Mouse (Mus musculus): ENCODE data around the gene Lgals8. TPM values are rescaled to one million over a fixed set of nuclear protein-coding genes. Genes with fewer than 3 reads are reported as not detected.

Lgals8 gene
- total RNA-seq, 2 experiments from 2014 or later = 28.0 to 31.4 TPM

- peak; percentile 81 to 88 for DNase-seq (ENCODE audit: low spot score in 2 of 2)
Measured at GRCm38 (mm10) chr13:12460881-12461729, 3.6 kb downstream of the Lgals8 start.

DNA sequence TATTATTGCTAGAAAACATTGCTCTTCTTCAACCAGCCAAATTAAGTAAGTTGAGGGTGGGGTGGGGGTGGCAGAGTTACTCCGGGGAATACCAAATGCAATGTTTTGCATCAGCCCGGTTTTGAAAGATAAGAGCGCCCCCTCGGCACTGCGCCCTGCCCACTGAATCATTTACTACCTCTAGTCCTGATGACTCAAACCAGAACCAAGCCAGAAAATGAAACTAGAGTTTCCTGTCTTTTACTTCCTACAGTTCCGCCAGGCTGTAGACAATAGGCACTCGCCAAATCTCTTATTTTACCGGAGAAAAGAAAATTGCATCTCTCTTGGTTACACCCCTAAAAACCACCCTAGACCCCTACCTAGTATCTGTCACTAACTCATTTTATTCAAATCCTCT lies 4.3 kb downstream of the Lgals8 start:
- peak; percentile 37 to 39 for DNase-seq (ENCODE audit: low spot score in 2 of 2)

GRCm38 (mm10) chr13:12456711-12457110 lies 8.0 kb downstream of the Lgals8 start:
- no peak for DNase-seq (ENCODE audit: low spot score in 2 of 2)

DNA sequence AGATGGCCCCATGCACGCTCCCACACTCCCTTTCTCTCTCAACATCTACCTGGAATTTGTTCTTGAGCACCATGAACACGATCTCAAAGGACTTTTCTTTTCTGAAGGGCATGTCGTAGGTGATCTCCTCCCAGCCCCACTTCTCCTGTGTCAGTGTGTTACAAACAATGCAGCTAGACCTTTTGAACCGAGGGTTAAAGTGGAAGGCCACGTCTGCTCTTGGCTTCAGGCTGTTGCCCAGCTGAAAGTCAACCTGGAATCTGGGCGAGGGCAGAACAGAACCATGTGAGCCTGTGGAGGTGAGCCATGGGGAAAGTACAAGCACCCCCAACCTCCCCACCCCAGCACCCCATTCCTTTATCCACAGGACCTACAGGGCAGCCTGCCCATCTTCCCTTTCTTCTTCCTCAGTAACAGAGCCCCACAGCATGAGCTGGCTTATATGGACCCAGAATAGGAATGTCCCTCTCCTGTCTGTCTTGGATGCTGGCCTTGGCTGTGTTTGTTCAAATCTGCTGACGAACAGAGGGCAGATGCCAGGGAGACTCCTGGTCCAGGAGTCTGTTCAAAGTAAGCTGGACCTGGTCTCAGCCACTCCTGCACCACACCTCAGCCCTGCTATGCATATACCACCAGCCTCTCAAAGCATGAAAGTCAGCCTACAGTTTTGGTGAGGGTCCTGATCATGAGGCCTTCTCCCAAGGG lies 9.9 kb downstream of the Lgals8 start:
- no peak for DNase-seq (ENCODE audit: low spot score in 2 of 2)

DNA sequence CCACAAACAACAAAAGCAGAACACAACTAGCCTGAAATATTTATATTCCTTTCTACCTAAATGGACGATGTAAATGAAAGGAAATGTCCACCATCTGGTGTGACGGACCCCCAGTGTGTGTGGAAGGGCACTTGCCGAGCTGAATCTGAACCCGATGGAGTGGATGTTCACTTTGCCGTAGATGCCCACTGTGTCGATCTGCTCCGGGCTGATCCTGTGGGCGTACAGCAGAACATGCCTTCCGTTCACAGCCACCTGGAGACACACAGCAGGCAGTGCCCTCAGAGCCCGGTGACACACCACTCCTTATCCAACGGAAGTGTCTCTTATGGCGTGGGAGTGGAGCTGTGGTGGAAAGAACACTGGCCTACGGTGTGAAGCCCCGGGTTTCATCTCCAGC lies 11.6 kb downstream of the Lgals8 start:
- DNase-seq (ENCODE audit: low spot score in 2 of 2) = no peak

- peak in 1 of 2 experiments; percentile 29 for DNase-seq (ENCODE audit: low spot score in 2 of 2)
Measured at GRCm38 (mm10) chr13:12442008-12442587, 22.6 kb downstream of the Lgals8 start.

GRCm38 (mm10) chr13:12440813-12441212 lies 23.9 kb downstream of the Lgals8 start:
- no peak for DNase-seq (ENCODE audit: low spot score in 2 of 2)

GRCm38 (mm10) chr13:12439586-12439985 lies 25.2 kb downstream of the Lgals8 start:
- DNase-seq (ENCODE audit: low spot score in 2 of 2) = no peak

GRCm38 (mm10) chr13:12433843-12434242 lies 30.9 kb downstream of the Lgals8 start:
- DNase-seq (ENCODE audit: low spot score in 2 of 2) = no peak

GRCm38 (mm10) chr13:12428556-12428955 lies 36.2 kb downstream of the Lgals8 start:
- no peak for DNase-seq (ENCODE audit: low spot score in 2 of 2)

GRCm38 (mm10) chr13:12420596-12420995 lies 44.1 kb downstream of the Lgals8 start:
- DNase-seq (ENCODE audit: low spot score in 2 of 2) = no peak

- DNase-seq (ENCODE audit: low spot score in 2 of 2) = no peak
Measured at GRCm38 (mm10) chr13:12412016-12412415, 52.7 kb downstream of the Lgals8 start.

GRCm38 (mm10) chr13:12408343-12409066 lies 56.2 kb downstream of the Lgals8 start:
- no peak for DNase-seq (ENCODE audit: low spot score in 2 of 2)

GRCm38 (mm10) chr13:12395571-12395970 lies 69.2 kb downstream of the Lgals8 start:
- no peak for DNase-seq (ENCODE audit: low spot score in 2 of 2)

DNA sequence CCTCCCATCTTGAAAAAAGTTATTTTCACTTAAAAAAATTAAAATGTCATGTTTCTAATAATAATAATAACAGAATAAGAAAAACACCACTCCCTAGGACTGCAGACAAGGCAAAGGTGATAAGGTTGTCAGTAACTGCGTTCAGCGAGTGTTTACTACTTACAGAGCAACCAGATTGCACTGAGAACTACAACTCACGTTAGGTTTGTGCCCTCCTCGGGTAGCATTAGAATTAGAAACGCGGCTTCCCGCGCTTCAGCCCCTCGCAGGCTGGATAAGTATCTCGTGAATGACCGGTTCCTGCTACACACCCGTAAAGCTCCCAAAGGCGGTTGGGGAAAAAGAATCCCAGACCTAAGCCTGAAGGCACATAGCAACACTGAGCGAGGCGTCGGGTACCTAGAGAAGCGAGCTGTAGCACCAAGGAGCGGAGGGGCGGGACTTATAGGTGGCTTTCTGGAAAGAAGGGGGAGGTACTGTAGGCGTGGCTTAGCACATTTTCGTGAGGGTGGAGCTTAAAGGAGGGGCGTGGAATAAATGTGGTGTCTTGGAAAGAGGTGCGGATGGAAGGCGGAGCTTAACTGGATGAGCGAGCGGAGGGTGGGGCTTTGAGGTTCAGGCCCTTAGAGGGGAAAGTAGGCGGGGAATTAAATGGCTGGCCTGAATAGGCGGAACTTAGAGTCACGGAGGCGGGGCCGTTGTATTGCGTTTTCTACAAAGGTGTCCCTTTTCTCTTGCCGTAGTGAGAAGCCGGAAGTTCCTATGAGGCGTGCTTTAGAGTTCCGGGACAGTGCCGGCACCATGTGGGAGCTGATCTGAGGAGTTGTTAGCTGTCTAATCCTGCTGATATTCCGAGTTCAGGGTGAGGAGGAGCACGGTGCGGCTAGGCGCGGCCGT lies 69.9 kb downstream of the Lgals8 start, which contains the start of gene Heatr1:
Gene Heatr1, plus strand, starts transcription at position 419 of the 897 bp plus-strand sequence.
- peak; percentile 87 to 89 for DNase-seq (ENCODE audit: low spot score in 2 of 2)

Other genes starting within 250 kb of the Lgals8 start
- 10 to 100 TPM; 17.5 to 17.6 TPM for gene Mtr, start 206.8 kb downstream of the Lgals8 start, total RNA-seq (2021)
- gene Actn2, start 124.2 kb downstream of the Lgals8 start, total RNA-seq (2021) = 10 to 100 TPM; 18.4 to 22.6 TPM
- gene Heatr1, start 69.9 kb downstream of the Lgals8 start, total RNA-seq (2021) = 10 to 100 TPM; 23.4 to 37.0 TPM
- 1 to 10 TPM; 1.1 to 1.3 TPM for gene Edaradd, start 55.5 kb upstream of the Lgals8 start, total RNA-seq (2021)
- gene Ero1lb, start 100.9 kb upstream of the Lgals8 start, total RNA-seq (2021) = 1 to 10 TPM; 8.1 to 9.3 TPM

All from layer of hippocampus, postnatal 10 days (tissue).